Mouse (Mus musculus) embryonic facial prominence, embryonic 13.5 days (tissue): ENCODE data around the gene Nxph1. TPM values are rescaled to one million over a fixed set of nuclear protein-coding genes. Genes with fewer than 3 reads are reported as not detected.

Experiments
- ATAC-seq: fragments of 200-750 bp; cut with Nextera tagmentation; 2 replicates; pipeline ENCODE4 v1.8.0; 2017; ENCODE audit warnings: low read depth; ENCODE audit not compliant: insufficient number of reproducible peaks, insufficient read depth, low FRiP score, low TSS enrichment
- H3K27ac ChIP-seq: fragments of 300-500 bp; sonication (generic); 2 replicates; pipeline ENCODE4 v1.5.1; 2015; ENCODE audit warnings: moderate library complexity, mild to moderate bottlenecking, inconsistent platforms
- H3K27me3 ChIP-seq: fragments of 300-500 bp; sonication (generic); 2 replicates; pipeline ENCODE4 v1.6.1; 2015; ENCODE audit warnings: mild to moderate bottlenecking, inconsistent platforms
- H3K36me3 ChIP-seq: fragments of 300-500 bp; sonication (generic); 2 replicates; pipeline ENCODE4 v1.6.1; 2015; ENCODE audit warnings: mild to moderate bottlenecking, inconsistent platforms
- H3K4me1 ChIP-seq: fragments of 300-500 bp; sonication (generic); 2 replicates; pipeline ENCODE4 v1.6.1; 2015; ENCODE audit warnings: inconsistent platforms
- H3K4me2 ChIP-seq: fragments of 300-500 bp; sonication (generic); 2 replicates; pipeline ENCODE4 v1.6.1; 2015; ENCODE audit warnings: moderate library complexity, mild to moderate bottlenecking, inconsistent platforms
- H3K4me3 ChIP-seq: fragments of 300-500 bp; sonication (generic); 2 replicates; pipeline ENCODE4 v1.5.1; 2015; ENCODE audit warnings: mild to moderate bottlenecking, inconsistent platforms
- H3K9ac ChIP-seq: fragments of 300-500 bp; sonication (generic); 2 replicates; pipeline ENCODE4 v1.6.1; 2015; ENCODE audit warnings: mild to moderate bottlenecking, inconsistent platforms
- H3K9me3 ChIP-seq: fragments of 300-500 bp; sonication (generic); 2 replicates; pipeline ENCODE4 v1.6.1; 2016; ENCODE audit warnings: inconsistent platforms
- WGBS: fragments of 180-500 bp; shearing (Covaris S2); methylation state at CpG from one replicate; pipeline ENCODE4 v1.1.7; 2015; ENCODE audit warnings: mixed read lengths; 5-methylcytosine and 5-hydroxymethylcytosine counted together
- polyA plus RNA-seq: library from polyadenylated mRNA; unstranded; fragments of >200 nt; fragmentation: Nextera tagmentation; extraction: Ambion mirVana; gene quantifications from 2 replicates; pipeline ENCODE4 v1.2.1, GENCODE M21; 2015

Gene Nxph1
- polyA plus RNA-seq, 1 experiment from 2014 or later = 2.9 TPM

GRCm38 (mm10) chr6:9066435-9066834 lies 118.2 kb downstream of the Nxph1 start:
- H3K4me1 ChIP-seq = peaks cover 12% of the 10 kb centered on the region
- H3K9ac ChIP-seq = no peak overlapping the region
- no peaks in the 10 kb centered on the region for H3K36me3 ChIP-seq
- H3K27ac ChIP-seq = no peak overlapping the region
- no peak overlapping the region for H3K4me3 ChIP-seq
- peaks cover 3% of the 10 kb centered on the region; the same call in 1 of the 2 replicates for H3K27me3 ChIP-seq
- 59% methylated on average over 3 of the region's 3 CpGs for WGBS
- no peak overlapping the region for H3K4me2 ChIP-seq
- H3K9me3 ChIP-seq = no peaks in the 10 kb centered on the region
- ATAC-seq = no peak

DNA sequence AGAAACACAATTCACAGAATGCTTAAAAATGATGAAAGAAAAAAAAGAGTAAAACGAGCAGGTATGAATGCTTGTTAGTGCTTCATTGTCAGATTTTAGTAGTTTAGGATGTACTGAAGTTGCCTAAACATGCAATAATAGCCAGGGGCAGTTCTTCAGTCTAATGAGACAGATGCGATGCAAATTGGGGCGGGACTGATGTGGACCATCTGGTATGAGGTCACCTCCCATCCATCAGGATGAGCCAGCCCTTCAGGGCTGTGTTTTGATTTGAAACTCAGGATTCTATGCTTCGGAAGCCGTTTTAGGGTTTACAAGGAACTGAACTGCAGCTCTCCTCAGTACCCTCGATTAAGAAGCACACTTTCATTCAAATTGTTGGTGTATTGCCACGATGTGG lies 121.7 kb downstream of the Nxph1 start:
- Histone ChIP-seq H3K4me2 (no peak overlapping the region), H3K9me3 (no peaks in the 10 kb centered on the region), H3K36me3 (no peaks in the 10 kb centered on the region), H3K9ac (no peak overlapping the region), H3K27me3 (peaks cover 3% of the 10 kb centered on the region; the same call in 1 of the 2 replicates), H3K27ac (no peak overlapping the region), H3K4me1 (peaks cover 7% of the 10 kb centered on the region; the same call in 1 of the 2 replicates), H3K4me3 (no peak overlapping the region)
- ATAC-seq = no peak
- 24% methylated on average over 7 of the region's 7 CpGs for WGBS

GRCm38 (mm10) chr6:9076463-9076862 lies 128.2 kb downstream of the Nxph1 start:
- H3K27me3 ChIP-seq = 0 out of 2 replicates have a peak, but pooled peaks cover 3% of the 10 kb centered on the region
- peaks cover 9% of the 10 kb centered on the region for H3K4me1 ChIP-seq
- no peaks in the 10 kb centered on the region for H3K9me3 ChIP-seq
- WGBS = 53% methylated on average over 2 of the region's 2 CpGs
- no peak overlapping the region for H3K9ac ChIP-seq
- H3K36me3 ChIP-seq = no peaks in the 10 kb centered on the region
- H3K4me2 ChIP-seq = no peak overlapping the region
- no peak for ATAC-seq
- no peak overlapping the region for H3K4me3 ChIP-seq
- H3K27ac ChIP-seq = no peak overlapping the region

- H3K36me3 ChIP-seq = no peaks in the 10 kb centered on the region
- peaks cover 9% of the 10 kb centered on the region for H3K4me1 ChIP-seq
- WGBS = 46% methylated on average over 4 of the region's 4 CpGs
- H3K4me2 ChIP-seq = no peak overlapping the region
- peak overlapping the region; percentile 39; the same call in 1 of the 2 replicates for H3K27ac ChIP-seq
- H3K9ac ChIP-seq = no peak overlapping the region
- 0 out of 2 replicates have a peak, but pooled peaks have one; percentile 52 for ATAC-seq
- H3K27me3 ChIP-seq = 0 out of 2 replicates have a peak, but pooled peaks cover 3% of the 10 kb centered on the region
- H3K4me3 ChIP-seq = no peak overlapping the region
- H3K9me3 ChIP-seq = no peaks in the 10 kb centered on the region
Observed at GRCm38 (mm10) chr6:9077793-9078689, 129.8 kb downstream of the Nxph1 start.

- Histone ChIP-seq H3K4me2 (no peak overlapping the region), H3K4me3 (no peak overlapping the region), H3K27ac (no peak overlapping the region), H3K9me3 (no peaks in the 10 kb centered on the region), H3K9ac (no peak overlapping the region), H3K36me3 (no peaks in the 10 kb centered on the region), H3K27me3 (no peaks in the 10 kb centered on the region), H3K4me1 (no peaks in the 10 kb centered on the region)
- 39% methylated on average over 3 of the region's 3 CpGs for WGBS
- ATAC-seq = no peak
Observed at GRCm38 (mm10) chr6:9083851-9084250, 135.6 kb downstream of the Nxph1 start.

DNA sequence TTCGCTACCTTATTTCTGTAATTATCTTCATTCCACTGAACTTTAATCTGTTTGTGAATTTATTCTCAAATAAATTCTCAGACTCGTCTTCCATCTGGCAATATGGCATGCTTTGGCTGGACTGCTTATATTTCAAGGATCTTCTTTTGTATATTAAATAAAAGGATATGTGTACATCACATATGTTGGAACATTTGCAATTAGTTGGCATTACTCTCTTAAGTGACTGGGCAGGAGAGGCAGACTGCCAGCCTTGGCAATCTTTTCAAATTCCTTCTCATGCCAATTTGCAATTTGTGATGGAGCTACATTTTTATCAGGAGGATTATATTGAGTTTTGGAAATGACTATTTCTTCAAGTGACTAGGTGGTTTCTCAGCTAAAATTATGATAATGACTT lies 149.1 kb downstream of the Nxph1 start:
- Histone ChIP-seq H3K9ac (no peak overlapping the region), H3K27ac (no peak overlapping the region)
- 83% methylated on average over 2 of the region's 2 CpGs for WGBS

GRCm38 (mm10) chr6:9107366-9107765 lies 159.1 kb downstream of the Nxph1 start:
- Histone ChIP-seq H3K4me3 (no peak overlapping the region), H3K27ac (no peak overlapping the region), H3K36me3 (no peaks in the 10 kb centered on the region), H3K4me1 (no peaks in the 10 kb centered on the region), H3K4me2 (no peak overlapping the region), H3K27me3 (no peaks in the 10 kb centered on the region), H3K9ac (no peak overlapping the region), H3K9me3 (no peaks in the 10 kb centered on the region)
- ATAC-seq = no peak

More for the DNA sequence above, 149.1 kb downstream of the Nxph1 start:
- Histone ChIP-seq H3K9me3 (no peaks in the 10 kb centered on the region), H3K4me3 (no peak overlapping the region), H3K27me3 (no peaks in the 10 kb centered on the region), H3K36me3 (no peaks in the 10 kb centered on the region), H3K4me1 (no peaks in the 10 kb centered on the region), H3K4me2 (no peak overlapping the region)
- ATAC-seq = no peak

DNA sequence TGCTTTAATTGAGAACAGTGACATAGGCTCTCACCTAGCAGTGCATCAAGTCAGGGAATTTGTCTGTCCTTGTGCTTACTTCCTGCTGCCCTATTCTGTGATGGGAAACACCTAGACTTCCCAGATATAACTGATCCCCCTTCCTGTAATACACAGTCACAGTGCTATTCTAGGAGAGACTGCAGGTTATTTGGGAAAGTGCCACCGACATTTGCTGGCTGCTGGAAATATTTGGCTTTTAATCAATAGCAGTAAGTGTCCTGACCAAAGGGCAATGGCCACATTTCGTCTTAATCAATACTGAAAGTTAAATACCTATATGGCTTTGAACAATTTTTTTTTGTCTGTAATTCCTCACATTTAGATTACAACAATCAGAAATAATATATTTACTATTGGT lies 170.9 kb downstream of the Nxph1 start:
- 75% methylated on average over 2 of the region's 2 CpGs for WGBS
- no peak overlapping the region for H3K4me2 ChIP-seq
- no peaks in the 10 kb centered on the region for H3K36me3 ChIP-seq
- no peak overlapping the region for H3K4me3 ChIP-seq
- H3K9me3 ChIP-seq = no peaks in the 10 kb centered on the region
- no peak for ATAC-seq
- H3K9ac ChIP-seq = no peak overlapping the region
- H3K4me1 ChIP-seq = no peaks in the 10 kb centered on the region
- H3K27me3 ChIP-seq = no peaks in the 10 kb centered on the region
- H3K27ac ChIP-seq = no peak overlapping the region

DNA sequence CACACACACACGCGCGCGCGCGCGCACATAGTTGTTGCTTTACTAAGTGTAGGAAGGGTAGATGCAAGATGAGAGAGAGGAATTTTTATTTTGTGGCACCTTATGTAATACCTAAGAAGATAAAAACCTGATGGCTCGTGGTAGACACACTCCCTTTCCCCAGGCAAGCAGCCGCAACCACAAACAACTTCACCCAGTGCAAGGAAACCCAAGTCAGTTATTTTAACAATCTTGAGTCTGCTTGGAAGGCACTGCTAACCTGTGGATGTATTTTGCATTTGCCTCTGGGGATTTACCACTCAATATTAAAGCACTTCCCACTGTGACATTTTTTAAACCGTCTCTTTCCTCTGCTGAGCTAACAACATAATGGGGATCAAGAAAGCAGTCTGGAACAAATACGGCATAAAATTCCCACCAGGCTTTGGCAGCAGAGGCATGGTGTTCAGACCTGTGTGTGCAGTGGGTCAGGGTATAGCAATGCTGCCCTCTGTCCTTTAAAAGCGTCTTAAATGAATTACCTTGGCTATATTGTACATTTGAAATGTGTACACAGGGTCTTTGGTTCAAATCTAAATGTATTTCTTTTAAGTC lies 176.2 kb downstream of the Nxph1 start:
- no peak for ATAC-seq
- 74% methylated on average over 12 of the region's 12 CpGs for WGBS
- Histone ChIP-seq H3K27me3 (no peaks in the 10 kb centered on the region), H3K4me1 (no peaks in the 10 kb centered on the region), H3K36me3 (no peaks in the 10 kb centered on the region), H3K9ac (no peak overlapping the region), H3K27ac (no peak overlapping the region), H3K4me3 (no peak overlapping the region), H3K9me3 (no peaks in the 10 kb centered on the region), H3K4me2 (no peak overlapping the region)

DNA sequence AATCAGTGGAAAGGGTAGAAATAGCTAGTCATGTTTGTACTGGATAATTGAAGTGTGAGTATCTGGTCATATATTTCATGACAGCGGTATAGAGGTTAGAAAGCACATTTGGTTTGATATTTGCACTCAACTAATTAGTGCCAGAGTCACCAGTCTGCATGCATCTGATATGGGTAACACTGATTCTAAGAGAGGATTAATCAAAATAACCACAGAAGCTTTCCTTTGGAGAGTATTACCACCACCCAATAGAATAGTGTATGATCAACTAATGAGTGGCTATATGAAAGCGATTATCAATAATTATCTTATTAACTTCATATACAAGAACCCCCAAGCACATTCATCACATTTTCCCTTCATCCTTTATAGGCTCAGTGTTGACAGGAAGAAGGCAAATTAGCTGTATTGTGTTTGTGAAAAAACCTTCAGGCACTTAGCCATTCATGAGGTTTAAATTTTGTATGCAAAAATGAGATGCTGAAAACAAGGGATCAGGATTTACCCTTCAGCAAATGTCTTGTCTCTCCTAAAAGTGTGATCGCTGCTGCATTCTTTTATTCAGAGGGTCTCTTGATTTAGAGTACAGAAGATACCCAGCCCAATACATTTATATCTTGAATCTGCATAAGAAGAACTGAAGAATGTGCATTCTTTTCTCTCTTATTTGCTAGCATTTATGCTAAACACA lies 185.5 kb downstream of the Nxph1 start:
- Histone ChIP-seq H3K27me3 (no peaks in the 10 kb centered on the region), H3K9ac (no peak overlapping the region), H3K9me3 (no peaks in the 10 kb centered on the region), H3K4me1 (no peaks in the 10 kb centered on the region), H3K4me3 (no peak overlapping the region), H3K4me2 (no peak overlapping the region), H3K27ac (no peak overlapping the region), H3K36me3 (no peaks in the 10 kb centered on the region)
- no peak for ATAC-seq
- WGBS = 71% methylated on average over 3 of the region's 3 CpGs

DNA sequence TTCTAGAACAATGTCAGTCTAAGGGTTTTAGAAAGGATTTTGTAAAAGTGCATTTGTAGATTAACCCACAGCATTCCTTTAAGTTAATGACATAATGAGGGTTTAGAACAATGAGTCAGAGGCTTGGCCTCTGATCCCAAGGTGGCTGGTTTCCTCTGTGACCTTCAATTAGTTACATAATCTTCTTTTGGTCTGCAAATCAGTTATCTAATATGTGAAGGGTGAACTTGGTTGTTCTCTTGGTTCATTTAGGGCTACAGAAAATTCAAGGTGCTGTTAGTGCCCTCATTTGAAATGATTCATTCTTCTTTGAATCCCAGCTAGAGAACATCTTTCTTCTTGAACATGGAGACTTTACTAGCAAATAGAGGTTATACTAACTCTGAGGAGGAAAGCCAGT lies 199.7 kb downstream of the Nxph1 start:
- Histone ChIP-seq H3K4me1 (no peaks in the 10 kb centered on the region), H3K9me3 (no peaks in the 10 kb centered on the region), H3K36me3 (no peaks in the 10 kb centered on the region), H3K9ac (no peak overlapping the region), H3K4me2 (no peak overlapping the region), H3K27me3 (no peaks in the 10 kb centered on the region), H3K4me3 (no peak overlapping the region), H3K27ac (no peak overlapping the region)
- ATAC-seq = no peak
